Mouse (Mus musculus) spleen, adult 12 weeks (tissue): Measurements from ENCODE around the gene Themis3.

ENCODE experiments used
- DNase-seq: peaks from one replicate; pipeline ENCODE4 v3.0.0; 2022; ENCODE audit warnings: low spot score

Gene Themis3

GRCm38 (mm10) chr17:66594435-66594834 lies at the start of gene Themis3:
TSS of gene Themis3 (minus strand) at chr17:66594621.
- no peak for DNase-seq

DNA sequence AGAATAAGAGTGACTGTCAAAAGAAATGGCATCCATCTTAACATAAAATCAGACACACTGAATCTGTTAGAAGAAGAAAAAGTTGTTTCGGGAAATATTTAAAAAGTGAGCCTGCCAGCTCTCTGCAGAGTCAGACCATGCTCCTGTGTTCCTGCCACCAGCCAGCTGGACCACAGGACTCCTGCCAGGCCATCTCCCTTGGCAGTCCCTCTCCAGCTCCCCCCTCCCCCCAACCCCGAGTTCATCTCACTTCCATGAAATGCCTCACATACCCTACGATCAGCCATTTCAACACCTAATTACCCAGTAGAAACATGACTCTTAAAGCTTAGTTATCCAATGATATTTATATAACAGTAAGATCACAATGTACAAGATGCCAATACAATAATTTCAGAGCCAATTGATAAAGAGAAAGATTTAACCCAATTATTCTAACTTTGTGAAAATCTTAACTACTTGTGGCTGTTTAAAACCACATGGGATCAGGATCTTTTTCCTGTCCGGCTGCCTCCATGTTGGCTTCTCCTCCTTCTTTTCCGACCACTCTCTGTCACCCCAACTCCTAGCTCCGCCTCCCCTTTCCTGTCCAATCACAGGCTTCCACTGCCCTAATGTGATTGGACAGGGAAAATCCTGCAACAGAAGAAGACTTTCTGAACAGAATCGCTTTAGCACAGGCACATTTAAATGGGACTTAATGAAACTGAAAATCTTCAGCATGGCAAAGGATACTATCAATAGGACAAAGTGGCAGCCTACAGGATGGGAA lies 43.7 kb upstream of the Themis3 start:
- no peak for DNase-seq

DNA sequence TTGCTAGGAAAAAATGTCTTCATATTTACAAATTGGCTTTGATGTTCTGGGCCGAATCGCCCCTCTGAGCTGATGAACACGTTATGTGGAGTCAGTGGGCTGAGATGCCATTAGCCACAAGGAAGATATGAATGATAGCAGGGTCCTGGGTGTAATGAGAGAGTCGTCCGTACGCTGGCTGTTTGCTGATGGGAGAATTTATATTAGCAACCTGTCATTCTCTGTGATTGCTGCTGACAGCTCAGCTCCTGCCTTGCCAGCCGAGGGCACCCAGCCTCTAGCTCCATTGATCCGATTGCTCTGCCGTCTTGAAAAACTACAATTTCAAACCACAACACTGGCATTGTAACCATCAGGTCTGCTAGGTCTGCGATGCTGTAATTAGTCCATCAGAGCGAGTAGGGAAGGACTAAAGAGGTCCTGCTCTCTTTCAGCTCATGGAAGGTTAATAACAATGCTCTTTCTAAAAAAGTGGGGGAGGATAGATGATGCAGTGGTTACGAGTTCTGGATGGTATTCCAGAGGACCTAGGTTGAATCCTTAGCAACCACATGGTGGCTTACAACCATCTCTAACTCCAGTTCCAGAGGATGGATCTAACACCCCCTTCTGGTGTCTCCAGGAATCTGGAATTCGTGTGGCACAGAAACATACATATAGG lies 25.7 kb upstream of the Themis3 start:
- no peak for DNase-seq

DNA sequence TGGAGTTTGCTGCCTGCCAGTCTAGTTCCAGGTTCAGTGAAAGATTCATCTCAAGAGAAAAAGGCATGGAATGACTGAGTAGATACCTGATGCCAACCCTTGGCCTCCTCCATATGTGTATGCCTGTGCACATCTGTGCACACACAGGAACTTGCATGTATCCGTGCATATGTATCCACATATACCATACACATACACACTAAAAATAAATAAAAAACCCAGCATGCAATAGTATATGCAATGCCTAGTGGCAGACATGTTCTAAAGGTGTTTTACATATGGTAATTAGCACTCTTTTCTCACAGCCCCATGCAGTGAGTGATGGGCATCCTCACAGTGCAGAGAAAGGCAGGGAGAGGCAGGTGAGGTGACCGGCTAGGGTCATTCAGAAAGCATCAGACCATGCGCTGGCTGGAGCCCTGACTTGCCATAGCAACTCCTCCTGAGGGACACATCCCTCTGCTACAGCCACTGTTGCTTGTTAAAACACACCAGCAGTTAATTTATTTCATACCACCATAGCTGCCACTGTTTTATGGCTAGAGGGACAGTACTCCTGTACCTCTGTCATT lies 24.9 kb upstream of the Themis3 start:
- no peak for DNase-seq

DNA sequence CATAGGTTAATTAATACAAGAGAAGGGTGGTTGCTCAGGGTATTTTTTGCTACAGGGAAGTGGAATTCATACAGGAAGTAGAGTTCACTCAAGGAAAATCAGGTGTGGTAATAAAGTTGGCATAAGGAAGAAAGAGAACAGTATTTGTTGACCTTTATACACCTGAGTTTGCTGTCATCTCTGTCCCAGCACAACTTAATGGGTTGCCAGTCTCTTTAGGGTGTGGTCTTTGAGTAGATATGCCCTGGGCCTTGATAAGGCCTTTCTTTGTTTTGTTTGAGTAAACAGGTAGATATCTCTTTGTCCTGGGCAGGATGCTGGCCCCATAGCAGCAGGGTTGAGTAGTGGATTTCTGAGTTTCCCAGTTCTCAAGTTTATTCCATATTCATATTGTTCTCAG lies 15.6 kb upstream of the Themis3 start:
- DNase-seq, result no peak

- DNase-seq, result no peak
Observed at GRCm38 (mm10) chr17:66604931-66605330, 10.5 kb upstream of the Themis3 start.

DNA sequence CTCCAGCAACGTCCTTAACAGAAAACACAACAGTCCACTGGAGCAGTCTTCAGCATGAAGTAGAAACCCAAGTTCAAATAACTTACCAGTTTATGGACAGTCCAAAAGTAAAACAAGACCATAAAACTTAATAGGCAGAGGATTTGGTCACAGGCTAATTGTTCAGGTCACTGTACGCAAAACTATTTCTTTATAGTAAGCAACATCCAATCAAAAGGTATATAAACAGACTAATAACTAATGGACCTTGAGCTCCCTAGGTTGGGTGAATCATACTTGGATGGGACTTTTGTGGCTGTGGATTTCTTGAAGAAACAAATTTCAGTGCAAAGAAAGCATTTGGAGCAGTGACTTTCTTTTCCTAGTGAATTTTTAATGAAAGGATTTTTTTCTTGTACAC lies 6.8 kb upstream of the Themis3 start:
- DNase-seq, result no peak

DNA sequence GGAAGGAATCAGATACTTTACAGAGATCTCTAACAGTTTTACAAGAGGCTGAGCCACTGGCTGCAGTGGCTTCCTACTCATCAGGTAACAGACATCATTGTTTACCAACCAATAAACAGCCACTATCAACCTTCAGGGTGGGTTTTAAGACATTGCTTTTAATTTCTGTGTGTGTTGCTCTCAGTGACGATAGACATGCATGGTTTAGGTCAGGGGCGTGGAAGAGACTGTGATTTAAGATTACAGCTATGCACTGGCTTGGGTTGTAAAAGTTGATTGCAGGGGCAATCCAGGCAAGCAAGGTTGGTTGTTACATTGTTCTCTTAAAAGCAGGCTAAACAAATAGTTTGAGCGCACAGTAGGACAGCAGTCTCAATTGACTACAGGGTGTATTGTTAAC lies 1.4 kb upstream of the Themis3 start:
- DNase-seq, result no peak

DNA sequence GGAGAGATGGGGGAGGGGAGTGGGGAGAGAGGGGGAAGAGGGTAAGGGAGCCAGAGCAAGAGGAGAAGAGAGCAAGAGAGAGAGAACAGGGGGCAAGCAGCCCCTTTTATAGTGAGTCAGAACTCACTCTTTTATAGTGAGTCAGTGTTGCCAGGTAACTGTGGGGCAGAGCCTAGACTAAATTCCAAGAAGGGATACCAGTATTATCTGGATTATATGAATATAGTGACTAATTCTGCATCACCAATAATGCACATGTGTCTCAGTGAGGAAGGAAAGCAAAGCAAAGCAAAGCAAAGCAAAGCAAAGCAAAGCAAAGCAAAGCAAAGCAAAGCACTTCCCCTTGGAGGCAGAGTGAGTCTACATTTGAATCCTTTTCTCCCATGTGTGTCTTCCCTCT lies 835 bp upstream of the Themis3 start:
- no peak for DNase-seq

GRCm38 (mm10) chr17:66590353-66591075 lies 3.9 kb downstream of the Themis3 start:
- no peak for DNase-seq

DNA sequence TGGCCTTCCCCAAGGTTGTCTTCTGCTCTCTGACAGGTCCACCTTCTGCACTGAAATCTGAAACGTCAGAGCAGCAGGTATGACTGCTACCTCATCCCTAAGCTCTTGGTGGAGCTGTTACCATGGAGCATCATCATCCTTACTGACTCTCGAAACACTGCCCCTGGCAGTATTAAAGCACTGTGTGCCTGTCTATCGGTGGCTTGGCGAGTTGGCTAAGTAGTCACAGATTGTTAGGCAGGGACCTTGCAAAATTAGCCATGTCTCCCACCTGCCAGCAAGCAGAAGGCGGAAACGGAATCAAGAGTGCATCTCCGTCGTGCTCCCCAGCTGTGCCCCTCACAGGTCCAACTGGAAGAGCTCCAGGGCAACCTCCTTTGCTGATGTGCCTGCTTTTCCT lies 4.6 kb downstream of the Themis3 start:
- no peak for DNase-seq

DNA sequence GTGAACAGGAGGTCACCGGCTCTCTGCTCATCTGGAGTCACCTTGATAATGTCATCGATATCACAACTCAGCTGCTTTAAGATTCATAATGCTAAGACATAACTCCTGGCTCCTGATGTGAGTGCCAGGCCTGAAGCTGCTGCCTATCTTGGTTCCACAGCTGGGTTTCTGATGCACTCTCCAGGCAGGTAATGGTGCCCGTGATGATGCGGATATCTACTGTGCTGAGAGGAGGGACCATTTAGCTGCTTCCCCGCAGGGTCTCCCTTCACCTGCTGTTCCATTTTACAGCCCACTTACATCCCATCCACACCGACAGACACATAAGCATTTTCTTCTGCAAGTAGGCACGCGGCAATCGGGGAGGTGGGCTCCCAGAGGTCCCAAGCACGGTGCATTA lies 7.7 kb downstream of the Themis3 start:
- DNase-seq, result no peak

GRCm38 (mm10) chr17:66586078-66586477 lies 8.3 kb downstream of the Themis3 start:
- DNase-seq, result no peak

DNA sequence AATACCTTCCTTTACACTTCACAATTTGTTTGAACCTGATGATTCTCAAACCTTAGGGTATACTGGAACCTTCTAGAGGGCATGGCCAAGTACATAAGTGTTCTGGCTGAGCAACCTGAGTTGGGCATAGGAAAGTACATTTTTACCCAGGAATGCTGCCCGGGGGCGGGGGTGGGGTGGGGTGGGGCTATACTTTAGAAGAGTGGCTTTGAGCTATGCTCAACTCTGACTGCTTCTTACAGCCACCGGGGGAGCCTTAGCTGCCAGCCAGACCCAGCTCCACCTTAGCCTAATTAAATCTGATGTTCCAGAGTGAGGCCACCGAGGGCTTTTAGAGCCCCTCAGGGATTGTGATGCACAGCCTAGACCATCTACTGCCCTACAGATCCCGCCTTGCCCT lies 13.4 kb downstream of the Themis3 start:
- DNase-seq, result no peak

- DNase-seq, result no peak
Observed at GRCm38 (mm10) chr17:66578007-66578406, 16.4 kb downstream of the Themis3 start.

- DNase-seq, result no peak
Observed at GRCm38 (mm10) chr17:66577507-66577906, 16.9 kb downstream of the Themis3 start.

- DNase-seq, result no peak
Observed at GRCm38 (mm10) chr17:66572677-66573060, 21.8 kb downstream of the Themis3 start.

DNA sequence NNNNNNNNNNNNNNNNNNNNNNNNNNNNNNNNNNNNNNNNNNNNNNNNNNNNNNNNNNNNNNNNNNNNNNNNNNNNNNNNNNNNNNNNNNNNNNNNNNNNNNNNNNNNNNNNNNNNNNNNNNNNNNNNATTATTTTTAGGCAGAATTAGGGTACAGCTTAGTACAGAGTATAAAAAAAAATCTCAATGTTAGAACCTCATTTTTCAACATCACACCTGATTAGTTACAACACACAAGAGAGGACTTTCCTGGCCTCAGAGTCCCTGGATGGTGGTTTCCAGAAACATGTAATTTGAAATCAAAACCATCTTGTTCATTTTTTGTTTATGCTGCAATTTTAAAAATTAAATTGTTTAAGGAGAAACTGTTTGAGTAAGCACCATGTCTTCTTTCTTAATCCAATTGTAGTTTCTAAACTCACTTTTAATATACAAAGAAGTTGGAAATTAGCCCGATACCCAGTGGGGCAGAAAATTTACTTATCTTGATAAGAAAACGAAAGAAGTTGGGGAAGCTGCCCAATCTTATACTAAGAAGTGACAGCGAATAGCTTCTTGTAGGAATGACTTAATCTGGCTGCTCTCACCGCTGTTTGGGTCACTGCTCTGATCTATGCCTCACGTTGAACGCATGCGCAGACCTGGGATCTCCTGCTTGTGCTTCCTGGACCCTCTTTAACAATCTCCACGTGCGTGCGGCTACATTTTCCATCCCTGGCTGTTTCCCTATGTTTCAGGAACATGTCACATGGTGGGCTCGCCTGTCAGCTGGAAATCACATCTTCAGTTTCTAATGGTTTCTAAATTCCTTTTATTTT lies 22.4 kb downstream of the Themis3 start:
- no peak for DNase-seq

GRCm38 (mm10) chr17:66564213-66564612 lies 30.2 kb downstream of the Themis3 start:
- DNase-seq, result no peak

- no peak for DNase-seq
Observed at GRCm38 (mm10) chr17:66563551-66563950, 30.9 kb downstream of the Themis3 start.

DNA sequence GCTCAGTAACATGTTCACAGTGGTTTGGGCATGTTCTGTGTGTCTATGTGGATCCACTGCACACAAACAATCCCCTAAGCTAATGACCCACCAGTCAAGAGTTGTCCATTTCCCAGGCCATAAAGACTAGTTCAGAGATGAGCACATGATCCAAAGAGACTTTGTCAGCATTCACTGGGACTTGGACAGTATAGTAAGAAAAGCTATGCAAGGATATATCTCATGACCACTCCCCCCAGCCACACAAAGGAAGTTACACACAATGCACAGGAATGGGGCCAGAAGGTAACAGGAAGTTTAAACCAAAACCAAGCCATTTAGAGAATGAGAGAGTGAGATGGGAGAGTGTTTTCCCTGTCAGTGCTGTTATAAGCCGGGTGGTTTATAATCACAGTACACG lies 33.0 kb downstream of the Themis3 start:
- DNase-seq, result no peak
